Mouse (Mus musculus) ES-E14 (cell line): ENCODE data around the gene Rybp. TPM values are rescaled to one million over a fixed set of nuclear protein-coding genes. Genes with fewer than 3 reads are reported as not detected.

Experiments
- DNase-seq: peaks from one replicate; pipeline ENCODE4 v3.0.0-alpha.2; 2013; ENCODE audit warnings: low read depth, low spot score
- H3K27ac ChIP-seq: 2 replicates; pipeline ENCODE4 v1.5.1; 2012; ENCODE audit warnings: low read depth, mild to moderate bottlenecking, low read length, moderate library complexity, mixed read lengths; ENCODE audit not compliant: poor library complexity, insufficient read depth, severe bottlenecking
- H3K36me3 ChIP-seq: 2 replicates; pipeline ENCODE4 v1.6.1; 2012; ENCODE audit warnings: mild to moderate bottlenecking, low read length, moderate library complexity, mixed read lengths; ENCODE audit not compliant: control insufficient read depth, poor library complexity, insufficient read depth, severe bottlenecking
- H3K4me1 ChIP-seq, 2 experiments: fragments of 150-350 bp in 1 of 2; sonication (generic) in 1 of 2; 2 replicates each; pipeline ENCODE4 v1.6.1; 2012; ENCODE audit warnings: low read length in 2 of 2, mild to moderate bottlenecking in 1 of 2, mixed read lengths in 1 of 2; ENCODE audit not compliant: control insufficient read depth in 2 of 2, insufficient read depth in 2 of 2, poor library complexity in 1 of 2
- H3K4me3 ChIP-seq, 2 experiments: fragments of 150-350 bp in 1 of 2; sonication (generic) in 1 of 2; 2 replicates each; pipeline ENCODE4 v1.5.1; 2012; ENCODE audit warnings: low read length in 2 of 2, low read depth in 1 of 2, mild to moderate bottlenecking in 1 of 2, mixed read lengths in 1 of 2; ENCODE audit not compliant: insufficient read depth in 1 of 2, poor library complexity in 1 of 2, severe bottlenecking in 1 of 2
- H3K9ac ChIP-seq: 2 replicates; pipeline ENCODE4 v1.6.1; 2012; ENCODE audit warnings: low read depth, mild to moderate bottlenecking, low read length, mixed read lengths; ENCODE audit not compliant: poor library complexity, insufficient read depth, severe bottlenecking
- H3K9me3 ChIP-seq: fragments of 150-350 bp; sonication (generic); 2 replicates; pipeline ENCODE4 v1.6.1; 2012; ENCODE audit warnings: low read depth, mild to moderate bottlenecking, low read length; ENCODE audit not compliant: control insufficient read depth, insufficient read depth
- CHD2 ChIP-seq: IDR thresholded peaks from 2 replicates; pipeline ENCODE4 v1.6.1; 2014; ENCODE audit warnings: mild to moderate bottlenecking, low read depth, low read length, inconsistent platforms
- HCFC1 ChIP-seq: IDR thresholded peaks from 2 replicates; pipeline ENCODE4 v1.6.1; 2012; ENCODE audit warnings: low read length, inconsistent platforms, borderline replicate concordance; ENCODE audit not compliant: insufficient read depth
- MAFK ChIP-seq: IDR thresholded peaks from 2 replicates; pipeline ENCODE4 v1.6.1; 2014; ENCODE audit warnings: mild to moderate bottlenecking, low read depth, low read length, inconsistent platforms; ENCODE audit not compliant: insufficient read depth
- ZC3H11A ChIP-seq: IDR thresholded peaks from 2 replicates; pipeline ENCODE4 v1.6.1; 2012; ENCODE audit warnings: low read depth, mild to moderate bottlenecking, inconsistent platforms, low read length, borderline replicate concordance
- ZNF384 ChIP-seq: IDR thresholded peaks from 2 replicates; pipeline ENCODE4 v1.6.1; 2012; ENCODE audit warnings: low read depth, low read length, inconsistent platforms
- in situ Hi-C, 2 experiments: fragments of 600-800 bp; cut with MboI; formaldehyde crosslinking; loops; one replicate each; pipeline ENCODE4 v1.15.1; 2025; ENCODE audit warnings: low sequenced_read_pairs in 2 of 2, inconsistent platforms in 1 of 2; ENCODE audit not compliant: unreplicated experiment in 2 of 2
- total RNA-seq: library from RNA; depleted of rRNA; stranded (reverse); fragments of 300-350 nt; gene quantifications from 2 replicates; pipeline ENCODE4 v1.2.3, GENCODE M21; 2012

Rybp gene
- total RNA-seq, 1 experiment = 71.9 TPM

- H3K4me1 ChIP-seq = peaks cover 10 to 13% of the 10 kb centered on the region in 2 experiments; a peak in 3 of 4 replicates
- no peaks in the 10 kb centered on the region for H3K9me3 ChIP-seq
- in situ Hi-C loops = no loop called here
- no peak overlapping the region for H3K27ac ChIP-seq
- no peak overlapping the region for H3K4me3 ChIP-seq
- TF ChIP-seq CHD2 (no peak), MAFK (no peak), ZC3H11A (no peak), HCFC1 (no peak), ZNF384 (no peak)
- H3K9ac ChIP-seq = no peak overlapping the region
- DNase-seq = no peak
- H3K36me3 ChIP-seq = peaks cover 5% of the 10 kb centered on the region
Observed at GRCm38 (mm10) chr6:100233522-100233921, 53.8 kb downstream of the Rybp start.

GRCm38 (mm10) chr6:100233061-100233460 is 54.2 kb downstream of the Rybp start:
- no peak overlapping the region for H3K27ac ChIP-seq
- TF ChIP-seq ZNF384 = no peak
- no peak for TF ChIP-seq CHD2
- TF ChIP-seq MAFK = no peak
- no peak for TF ChIP-seq ZC3H11A
- TF ChIP-seq HCFC1 = no peak
- no peaks in the 10 kb centered on the region for H3K9me3 ChIP-seq
- peaks cover 5% of the 10 kb centered on the region for H3K36me3 ChIP-seq
- peaks cover 10 to 13% of the 10 kb centered on the region in 2 experiments; a peak in 3 of 4 replicates for H3K4me1 ChIP-seq
- no peak overlapping the region for H3K4me3 ChIP-seq
- no peak for DNase-seq
- in situ Hi-C loops = no loop called here
- H3K9ac ChIP-seq = no peak overlapping the region

GRCm38 (mm10) chr6:100226204-100226603 is 61.1 kb downstream of the Rybp start:
- TF ChIP-seq CHD2 = no peak
- in situ Hi-C loops = no loop called here
- H3K36me3 ChIP-seq = peaks cover 9% of the 10 kb centered on the region
- peaks cover 2 to 8% of the 10 kb centered on the region in 2 experiments; a peak in 3 of 4 replicates for H3K4me1 ChIP-seq
- H3K9ac ChIP-seq = no peak overlapping the region
- DNase-seq = no peak
- no peak overlapping the region for H3K27ac ChIP-seq
- no peak overlapping the region for H3K4me3 ChIP-seq
- H3K9me3 ChIP-seq = no peaks in the 10 kb centered on the region

DNA sequence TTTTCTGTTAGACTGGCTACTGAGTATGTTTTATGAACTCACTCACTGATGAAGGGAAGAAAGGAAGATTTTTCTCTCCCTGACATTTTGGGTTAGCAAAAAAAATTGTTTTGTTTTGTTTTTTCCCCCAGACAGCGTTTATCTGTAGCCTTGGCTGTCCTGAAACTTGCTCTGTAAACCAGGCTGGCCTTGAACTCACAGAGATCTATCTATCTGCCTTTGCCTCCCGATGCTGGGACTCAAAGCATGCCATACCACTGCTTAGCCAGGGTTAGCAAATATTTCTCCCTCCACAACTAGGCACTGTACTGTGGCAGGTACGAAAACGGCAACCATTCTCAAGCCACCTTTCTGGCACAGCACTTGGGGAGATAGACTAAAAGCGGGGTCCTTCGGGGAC is 63.4 kb downstream of the Rybp start:
- Histone ChIP-seq H3K4me3 (no peak overlapping the region), H3K9ac (no peak overlapping the region), H3K27ac (no peak overlapping the region), H3K4me1 (peaks cover 2 to 13% of the 10 kb centered on the region in 2 experiments; a peak in 3 of 4 replicates), H3K36me3 (peaks cover 9% of the 10 kb centered on the region), H3K9me3 (no peaks in the 10 kb centered on the region)
- DNase-seq = no peak
- TF ChIP-seq HCFC1 = no peak
- no peak for TF ChIP-seq CHD2
- TF ChIP-seq MAFK = no peak
- TF ChIP-seq ZC3H11A = no peak
- TF ChIP-seq ZNF384 = no peak
- in situ Hi-C loops = no loop called here

GRCm38 (mm10) chr6:100223435-100223834 is 63.9 kb downstream of the Rybp start:
- TF ChIP-seq ZNF384 (no peak), ZC3H11A (no peak), MAFK (no peak), CHD2 (no peak), HCFC1 (no peak)

More at GRCm38 (mm10) chr6:100223435-100223834, 63.9 kb downstream of the Rybp start:
- no peak overlapping the region for H3K27ac ChIP-seq
- H3K36me3 ChIP-seq = peaks cover 9% of the 10 kb centered on the region
- no peaks in the 10 kb centered on the region for H3K9me3 ChIP-seq
- no peak overlapping the region for H3K9ac ChIP-seq
- H3K4me1 ChIP-seq = peaks cover 2 to 14% of the 10 kb centered on the region in 2 experiments; a peak in 3 of 4 replicates
- no peak overlapping the region for H3K4me3 ChIP-seq
- DNase-seq = no peak
- in situ Hi-C loops = no loop called here
